Mouse (Mus musculus): ENCODE results near the gene Chst8. TPM values are rescaled to one million over a fixed set of nuclear protein-coding genes. Genes with fewer than 3 reads are reported as not detected.
A peak's percentile ranks its signal among the peaks of the same experiment; 100 is the strongest.

Chst8 gene
- polyA plus RNA-seq, 1 experiment from 2014 or later = 9.7 TPM

GRCm38 (mm10) chr7:34774020-34774419 lies 38.5 kb downstream of the Chst8 start:
- Histone ChIP-seq H3K9me3 (ENCODE audit: control insufficient read depth, low read length) (no peaks in the 10 kb centered on the region), H3K4me3 (ENCODE audit: low read depth, low read length) (no peak overlapping the region; the same call in 1 of the 2 replicates), H3K27ac (ENCODE audit: low read depth, low read length) (peak overlapping the region; percentile 77), H3K4me2 (ENCODE audit: low read depth, low read length) (peak overlapping the region; percentile 35), H3K4me1 (ENCODE audit: control insufficient read depth, insufficient read depth, low read length) (peaks cover 26% of the 10 kb centered on the region; the same call in 1 of the 2 replicates), H3K9ac (replicated peaks; ENCODE audit: low read depth, low read length) (no peak overlapping the region), H3K27me3 (ENCODE audit: control insufficient read depth, insufficient read depth, low read length) (no peaks in the 10 kb centered on the region), H3K36me3 (ENCODE audit: control insufficient read depth, insufficient read depth, low read length) (no peaks in the 10 kb centered on the region)
- peak; percentile 7; the same call in 1 of the 2 replicates for ATAC-seq (ENCODE audit: low read depth)
- 16% methylated on average over 13 of the region's 13 CpGs for whole genome bisulfite sequencing

GRCm38 (mm10) chr7:34773309-34773708 lies 39.2 kb downstream of the Chst8 start:
- 24% methylated on average over 5 of the region's 5 CpGs for WGBS
- Histone ChIP-seq H3K4me3 (ENCODE audit: low read depth, low read length) (no peak overlapping the region), H3K27me3 (ENCODE audit: control insufficient read depth, insufficient read depth, low read length) (no peaks in the 10 kb centered on the region), H3K9me3 (ENCODE audit: control insufficient read depth, low read length) (no peaks in the 10 kb centered on the region), H3K4me1 (ENCODE audit: control insufficient read depth, insufficient read depth, low read length) (peaks cover 23% of the 10 kb centered on the region; the same call in 1 of the 2 replicates), H3K4me2 (ENCODE audit: low read depth, low read length) (peak overlapping the region; percentile 25; the same call in 1 of the 2 replicates), H3K27ac (ENCODE audit: low read depth, low read length) (peak overlapping the region; percentile 84), H3K9ac (replicated peaks; ENCODE audit: low read depth, low read length) (no peak overlapping the region), H3K36me3 (ENCODE audit: control insufficient read depth, insufficient read depth, low read length) (no peaks in the 10 kb centered on the region)
- peak; percentile 44 for ATAC-seq (ENCODE audit: low read depth)

GRCm38 (mm10) chr7:34769531-34769930 lies 43.0 kb downstream of the Chst8 start:
- ATAC-seq (ENCODE audit: low read depth) = no peak
- Histone ChIP-seq H3K4me1 (ENCODE audit: control insufficient read depth, insufficient read depth, low read length) (peaks cover 21% of the 10 kb centered on the region; the same call in 1 of the 2 replicates), H3K4me2 (ENCODE audit: low read depth, low read length) (no peak overlapping the region), H3K27ac (ENCODE audit: low read depth, low read length) (no peak overlapping the region), H3K36me3 (ENCODE audit: control insufficient read depth, insufficient read depth, low read length) (no peaks in the 10 kb centered on the region), H3K27me3 (ENCODE audit: control insufficient read depth, insufficient read depth, low read length) (no peaks in the 10 kb centered on the region), H3K9me3 (ENCODE audit: control insufficient read depth, low read length) (no peaks in the 10 kb centered on the region), H3K9ac (replicated peaks; ENCODE audit: low read depth, low read length) (no peak overlapping the region), H3K4me3 (ENCODE audit: low read depth, low read length) (no peak overlapping the region)
- WGBS = 61% methylated on average over 8 of the region's 8 CpGs

- peak; percentile 72 for ATAC-seq (ENCODE audit: low read depth)
- no peak overlapping the region for H3K4me3 ChIP-seq (ENCODE audit: low read depth, low read length)
- peaks cover 15% of the 10 kb centered on the region; the same call in 1 of the 2 replicates for H3K4me1 ChIP-seq (ENCODE audit: control insufficient read depth, insufficient read depth, low read length)
- peak overlapping the region; percentile 78 for H3K27ac ChIP-seq (ENCODE audit: low read depth, low read length)
- H3K27me3 ChIP-seq (ENCODE audit: control insufficient read depth, insufficient read depth, low read length) = no peaks in the 10 kb centered on the region
- 37% methylated on average over 18 of the region's 18 CpGs for WGBS
- 0 out of 2 replicates have a peak overlapping the region, but pooled peaks have one; percentile 7 for H3K9ac ChIP-seq (replicated peaks; ENCODE audit: low read depth, low read length)
- no peaks in the 10 kb centered on the region for H3K9me3 ChIP-seq (ENCODE audit: control insufficient read depth, low read length)
- peak overlapping the region; percentile 18; the same call in 1 of the 2 replicates for H3K4me2 ChIP-seq (ENCODE audit: low read depth, low read length)
- H3K36me3 ChIP-seq (ENCODE audit: control insufficient read depth, insufficient read depth, low read length) = no peaks in the 10 kb centered on the region
Measured at GRCm38 (mm10) chr7:34764250-34765148, 48.0 kb downstream of the Chst8 start.

DNA sequence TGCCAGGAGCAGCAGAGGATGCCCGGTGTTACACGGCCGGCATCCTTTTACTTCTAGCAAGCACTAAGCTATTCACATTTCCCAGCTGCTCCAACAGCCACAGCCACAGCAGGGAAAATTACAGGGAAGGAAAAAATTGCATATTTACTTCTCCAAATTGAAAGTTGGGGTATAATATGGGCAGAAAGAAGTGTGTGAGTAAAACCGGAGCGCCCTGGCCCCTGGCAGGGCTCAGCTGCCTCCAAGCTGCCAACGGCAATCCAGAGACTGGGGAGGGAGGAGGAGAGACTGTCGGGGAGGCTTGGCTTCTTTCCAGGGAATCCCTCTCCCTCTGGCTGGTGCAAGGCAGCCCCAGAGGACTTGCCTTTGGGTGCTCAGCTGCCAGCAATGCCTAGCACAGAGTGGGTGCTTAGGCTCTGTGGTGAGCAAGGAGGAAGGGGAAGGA lies 53.1 kb downstream of the Chst8 start:
- Histone ChIP-seq H3K27ac (ENCODE audit: low read depth, low read length) (peak overlapping the region; percentile 60), H3K4me2 (ENCODE audit: low read depth, low read length) (no peak overlapping the region), H3K9ac (replicated peaks; ENCODE audit: low read depth, low read length) (no peak overlapping the region), H3K4me3 (ENCODE audit: low read depth, low read length) (no peak overlapping the region), H3K27me3 (ENCODE audit: control insufficient read depth, insufficient read depth, low read length) (no peaks in the 10 kb centered on the region), H3K36me3 (ENCODE audit: control insufficient read depth, insufficient read depth, low read length) (no peaks in the 10 kb centered on the region), H3K4me1 (ENCODE audit: control insufficient read depth, insufficient read depth, low read length) (peaks cover 9% of the 10 kb centered on the region; the same call in 1 of the 2 replicates), H3K9me3 (ENCODE audit: control insufficient read depth, low read length) (no peaks in the 10 kb centered on the region)
- ATAC-seq (ENCODE audit: low read depth) = no peak
- 42% methylated on average over 7 of the region's 7 CpGs for WGBS

- 31% methylated on average over 3 of the region's 3 CpGs for WGBS
- no peaks in the 10 kb centered on the region for H3K36me3 ChIP-seq (ENCODE audit: control insufficient read depth, insufficient read depth, low read length)
- H3K4me1 ChIP-seq (ENCODE audit: control insufficient read depth, insufficient read depth, low read length) = peaks cover 8% of the 10 kb centered on the region; the same call in 1 of the 2 replicates
- no peaks in the 10 kb centered on the region for H3K27me3 ChIP-seq (ENCODE audit: control insufficient read depth, insufficient read depth, low read length)
- H3K27ac ChIP-seq (ENCODE audit: low read depth, low read length) = peak overlapping the region; percentile 57; the same call in 1 of the 2 replicates
- no peaks in the 10 kb centered on the region for H3K9me3 ChIP-seq (ENCODE audit: control insufficient read depth, low read length)
- no peak overlapping the region for H3K4me3 ChIP-seq (ENCODE audit: low read depth, low read length)
- no peak overlapping the region for H3K9ac ChIP-seq (replicated peaks; ENCODE audit: low read depth, low read length)
- no peak for ATAC-seq (ENCODE audit: low read depth)
- no peak overlapping the region for H3K4me2 ChIP-seq (ENCODE audit: low read depth, low read length)
Measured at GRCm38 (mm10) chr7:34758721-34759120, 53.8 kb downstream of the Chst8 start.

DNA sequence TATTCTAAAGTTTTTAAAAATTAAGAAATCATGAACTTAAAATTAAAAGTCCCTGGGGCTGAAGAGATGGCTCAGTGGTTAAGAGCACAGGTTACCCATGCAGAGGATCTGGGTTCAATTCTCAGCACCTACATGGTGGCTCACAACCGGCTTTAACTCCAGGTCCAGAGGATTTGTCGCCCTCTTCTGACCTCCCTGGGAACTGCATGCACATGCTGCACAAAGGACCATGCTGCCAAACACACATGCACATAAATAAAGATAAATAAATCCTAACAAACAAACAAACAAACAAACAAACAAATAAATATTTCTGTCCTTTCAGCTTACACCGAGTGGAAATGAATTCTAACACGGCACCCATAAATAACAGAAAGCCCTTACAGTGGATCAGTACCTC lies 55.0 kb downstream of the Chst8 start:
- Histone ChIP-seq H3K4me1 (ENCODE audit: control insufficient read depth, insufficient read depth, low read length) (peaks cover 13% of the 10 kb centered on the region; the same call in 1 of the 2 replicates), H3K9me3 (ENCODE audit: control insufficient read depth, low read length) (no peaks in the 10 kb centered on the region), H3K4me3 (ENCODE audit: low read depth, low read length) (no peak overlapping the region), H3K27ac (ENCODE audit: low read depth, low read length) (no peak overlapping the region), H3K9ac (replicated peaks; ENCODE audit: low read depth, low read length) (no peak overlapping the region), H3K36me3 (ENCODE audit: control insufficient read depth, insufficient read depth, low read length) (no peaks in the 10 kb centered on the region), H3K27me3 (ENCODE audit: control insufficient read depth, insufficient read depth, low read length) (no peaks in the 10 kb centered on the region), H3K4me2 (ENCODE audit: low read depth, low read length) (no peak overlapping the region)
- WGBS = 88% methylated on average over 4 of the region's 4 CpGs
- ATAC-seq (ENCODE audit: low read depth) = no peak

DNA sequence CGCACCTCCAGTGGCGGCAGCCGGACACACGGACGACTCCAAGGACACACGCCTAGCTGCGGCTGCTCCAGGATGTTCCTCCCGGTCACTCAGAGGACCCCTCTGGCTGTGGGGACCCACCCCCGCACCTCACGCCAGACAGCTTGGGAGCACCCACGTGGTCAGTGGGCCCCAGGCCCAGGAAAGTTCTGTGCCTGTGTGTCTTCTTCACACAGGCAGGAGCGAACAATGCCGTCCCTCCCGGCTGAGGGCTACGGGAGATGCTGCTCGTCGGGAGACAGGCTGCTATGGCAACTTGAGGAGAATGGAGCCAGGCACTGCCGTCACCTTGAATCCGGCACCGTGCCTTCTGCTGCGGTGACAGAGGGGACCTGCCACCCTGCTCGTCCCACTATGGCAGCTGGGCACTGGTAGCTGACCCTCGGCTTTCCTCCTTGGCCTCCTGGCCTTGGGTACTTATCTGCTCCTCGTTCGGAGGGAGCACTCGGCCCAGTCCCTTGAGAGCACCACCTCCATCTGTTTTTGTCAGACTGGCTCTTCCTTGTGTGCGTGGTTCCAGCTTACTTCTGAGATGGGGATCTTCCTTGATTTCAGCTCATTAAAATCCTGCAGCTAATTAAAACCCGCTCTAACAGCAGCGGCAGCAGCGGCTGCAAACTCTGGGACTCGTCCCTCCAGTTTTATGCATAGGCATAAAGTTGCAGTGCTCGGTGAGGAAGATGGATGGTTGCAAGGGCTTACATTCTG lies 59.2 kb downstream of the Chst8 start:
- WGBS = 38% methylated on average over 32 of the region's 32 CpGs
- Histone ChIP-seq H3K9ac (replicated peaks; ENCODE audit: low read depth, low read length) (no peak overlapping the region), H3K4me1 (ENCODE audit: control insufficient read depth, insufficient read depth, low read length) (peaks cover 14% of the 10 kb centered on the region; the same call in 1 of the 2 replicates), H3K4me2 (ENCODE audit: low read depth, low read length) (peak overlapping the region; percentile 17; the same call in 1 of the 2 replicates), H3K4me3 (ENCODE audit: low read depth, low read length) (no peak overlapping the region), H3K9me3 (ENCODE audit: control insufficient read depth, low read length) (no peaks in the 10 kb centered on the region), H3K27ac (ENCODE audit: low read depth, low read length) (peak overlapping the region; percentile 41), H3K36me3 (ENCODE audit: control insufficient read depth, insufficient read depth, low read length) (no peaks in the 10 kb centered on the region), H3K27me3 (ENCODE audit: control insufficient read depth, insufficient read depth, low read length) (no peaks in the 10 kb centered on the region)
- ATAC-seq (ENCODE audit: low read depth) = peak; percentile 75

Measured in neural tube, embryonic 14.5 days (tissue).